Mouse (Mus musculus) midbrain, embryonic 12.5 days (tissue): Measurements from ENCODE around the gene Fcrl5. TPM values are rescaled to one million over a fixed set of nuclear protein-coding genes. Genes with fewer than 3 reads are reported as not detected.
A peak's percentile ranks its signal among the peaks of the same experiment; 100 is the strongest.

ENCODE experiments used
- ATAC-seq: fragments of 200-750 bp; cut with Nextera tagmentation; 2 replicates; pipeline ENCODE4 v1.8.0; 2017; ENCODE audit warnings: low read depth, moderate TSS enrichment, moderate library complexity; ENCODE audit not compliant: low FRiP score
- H3K27ac ChIP-seq: fragments of 300-500 bp; sonication (generic); replicated peaks from 2 replicates; pipeline ENCODE4 v1.5.1; 2016; ENCODE audit warnings: mild to moderate bottlenecking
- H3K27me3 ChIP-seq: fragments of 300-500 bp; sonication (generic); 2 replicates; pipeline ENCODE4 v1.6.1; 2016; ENCODE audit warnings: mild to moderate bottlenecking
- H3K36me3 ChIP-seq: fragments of 300-500 bp; sonication (generic); 2 replicates; pipeline ENCODE4 v1.6.1; 2016
- H3K4me1 ChIP-seq: fragments of 300-500 bp; sonication (generic); 2 replicates; pipeline ENCODE4 v1.6.1; 2016
- H3K4me2 ChIP-seq: fragments of 300-500 bp; sonication (generic); replicated peaks from 2 replicates; pipeline ENCODE4 v1.6.1; 2016; ENCODE audit warnings: mild to moderate bottlenecking, moderate library complexity
- H3K4me3 ChIP-seq: fragments of 300-500 bp; sonication (generic); 2 replicates; pipeline ENCODE4 v1.5.1; 2016; ENCODE audit warnings: mild to moderate bottlenecking
- H3K9ac ChIP-seq: fragments of 300-500 bp; sonication (generic); replicated peaks from 2 replicates; pipeline ENCODE4 v1.6.1; 2016; ENCODE audit warnings: mild to moderate bottlenecking, moderate library complexity
- H3K9me3 ChIP-seq: fragments of 300-500 bp; sonication (generic); 2 replicates; pipeline ENCODE4 v1.6.1; 2016; ENCODE audit warnings: mild to moderate bottlenecking
- WGBS: fragments of 180-500 bp; shearing (Covaris S2); methylation state at CpG from one replicate; pipeline ENCODE4 v1.1.7; 2016; 5-methylcytosine and 5-hydroxymethylcytosine counted together
- polyA plus RNA-seq: library from polyadenylated mRNA; unstranded; fragments of >200 nt; fragmentation: Nextera tagmentation; extraction: Ambion mirVana; gene quantifications from 2 replicates; pipeline ENCODE4 v1.2.1, GENCODE M21; 2016

Gene Fcrl5
- polyA plus RNA-seq, 1 experiment from 2014 or later, result not detected

DNA sequence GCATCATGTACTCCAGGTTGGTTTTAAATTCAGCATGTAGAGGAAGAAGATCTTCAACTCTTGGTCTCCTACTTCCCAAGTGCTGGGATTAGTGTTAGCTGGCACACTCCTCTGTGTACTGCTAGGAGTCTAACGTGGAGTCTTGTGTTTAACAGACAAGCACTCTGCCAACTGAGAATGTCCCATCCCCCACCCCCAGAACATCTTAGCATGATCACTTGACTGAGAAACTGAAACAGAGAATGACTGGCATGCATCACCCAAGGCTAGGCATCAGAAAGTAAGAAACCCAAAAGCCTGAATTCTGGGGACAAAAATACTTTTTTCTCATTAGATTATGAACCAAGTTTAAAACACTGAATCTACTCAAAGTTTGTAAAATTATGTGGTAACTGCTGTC lies 86.3 kb downstream of the Fcrl5 start:
- 45% methylated on average over 1 of the region's 1 CpGs for WGBS

GRCm38 (mm10) chr3:87523701-87524100 lies 88.1 kb downstream of the Fcrl5 start:
- H3K4me1 ChIP-seq, result peaks cover 13% of the 10 kb centered on the region
- ATAC-seq, result no peak
- no peak overlapping the region for H3K4me2 ChIP-seq
- 0 out of 2 replicates have a peak, but pooled peaks cover 3% of the 10 kb centered on the region for H3K27me3 ChIP-seq
- H3K9ac ChIP-seq, result no peak overlapping the region
- H3K36me3 ChIP-seq, result peaks cover 14% of the 10 kb centered on the region
- H3K4me3 ChIP-seq, result no peak overlapping the region
- 95% methylated on average over 9 of the region's 9 CpGs for WGBS
- H3K27ac ChIP-seq, result no peak overlapping the region
- H3K9me3 ChIP-seq, result no peaks in the 10 kb centered on the region

More for the DNA sequence above, 86.3 kb downstream of the Fcrl5 start:
- Histone ChIP-seq H3K9ac (no peak overlapping the region), H3K4me2 (no peak overlapping the region), H3K27me3 (0 out of 2 replicates have a peak, but pooled peaks cover 3% of the 10 kb centered on the region), H3K36me3 (no peaks in the 10 kb centered on the region), H3K4me1 (peaks cover 11% of the 10 kb centered on the region), H3K4me3 (no peak overlapping the region), H3K27ac (no peak overlapping the region), H3K9me3 (no peaks in the 10 kb centered on the region)
- no peak for ATAC-seq

DNA sequence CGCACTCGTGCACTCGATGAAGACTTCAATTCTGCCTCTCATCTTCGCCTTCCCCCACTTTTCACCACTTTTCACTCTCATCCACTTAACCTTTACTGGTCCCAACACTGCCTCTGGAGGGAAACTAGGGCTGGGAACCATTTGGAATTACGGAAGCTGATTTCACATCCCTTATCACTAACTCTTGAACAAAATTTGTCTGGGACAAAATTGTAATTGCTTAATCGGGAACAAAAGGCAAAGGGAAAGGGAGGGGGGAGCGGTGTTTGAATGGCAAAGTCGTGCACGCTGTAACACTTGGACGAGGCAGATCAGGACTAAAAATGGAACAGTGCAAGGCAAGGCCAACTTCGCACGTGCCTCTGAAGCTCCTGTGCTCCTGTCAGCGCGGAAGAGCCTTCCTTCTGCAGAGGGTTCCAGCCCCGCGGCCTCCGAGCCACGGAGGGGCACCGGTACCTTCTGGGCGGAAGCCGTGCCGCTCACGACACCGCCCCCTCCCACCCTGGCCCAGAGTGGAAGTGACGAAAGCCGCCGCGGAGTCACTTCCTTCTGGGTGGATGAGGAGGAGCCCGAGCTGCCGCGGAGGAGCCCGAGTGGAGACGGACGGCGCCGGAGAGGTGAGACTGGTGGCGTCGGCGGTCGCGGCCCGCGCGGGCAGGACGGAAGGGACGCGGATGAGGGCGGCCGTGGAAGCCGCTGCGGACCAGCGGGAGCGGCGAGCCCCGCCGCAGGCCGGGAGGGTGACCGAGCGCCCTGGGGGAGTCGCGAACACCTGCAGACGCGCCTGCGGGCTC lies 89.7 kb downstream of the Fcrl5 start, which contains the start of gene Etv3:
Gene Etv3 (plus strand): TSS at position 365 of the 794 bp plus-strand sequence.
- Histone ChIP-seq H3K4me2 (peak within 1 kb of the TSS; percentile 87), H3K36me3 (peaks cover 29% of the 10 kb centered on the region), H3K4me1 (peaks cover 13% of the 10 kb centered on the region)

DNA sequence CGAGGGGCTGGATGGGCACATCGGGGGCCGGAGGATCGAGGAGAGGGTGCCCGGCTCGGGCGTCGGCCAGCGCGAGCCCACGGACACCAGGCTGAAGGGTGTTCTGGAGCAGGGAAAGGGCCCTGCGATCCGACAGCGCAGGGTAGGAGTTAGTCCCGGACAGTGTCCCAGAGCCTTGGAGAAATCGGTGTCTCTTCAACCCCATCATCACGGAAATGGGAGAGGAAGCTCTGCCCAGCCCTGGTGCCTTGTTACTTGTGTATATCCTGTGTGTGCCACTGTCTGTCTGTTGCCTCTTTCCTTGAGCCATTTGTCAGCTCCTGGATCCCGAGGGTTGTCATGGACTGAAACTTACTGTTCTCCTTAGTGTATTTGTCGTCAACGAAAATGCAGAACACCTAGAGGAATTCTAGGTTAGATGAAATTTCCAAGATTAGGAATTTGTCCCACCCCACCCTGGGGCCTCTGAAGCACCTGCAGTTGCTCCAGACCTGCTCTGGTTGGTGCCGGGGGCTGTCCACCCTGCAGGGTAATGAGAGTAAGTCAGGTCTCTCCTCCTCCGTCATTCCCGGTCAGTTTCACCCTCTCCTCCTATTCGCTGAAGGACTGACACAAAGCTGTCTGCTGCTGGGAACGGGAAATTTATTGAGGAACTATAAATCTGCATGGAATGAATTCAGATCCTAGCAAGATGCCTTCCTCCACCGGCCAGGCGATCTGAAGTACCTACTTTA lies 90.4 kb downstream of the Fcrl5 start:
- peaks cover 13% of the 10 kb centered on the region for H3K4me1 ChIP-seq
- 0 out of 2 replicates have a peak, but pooled peaks cover 3% of the 10 kb centered on the region for H3K27me3 ChIP-seq
- WGBS, result 8% methylated on average over 27 of the region's 27 CpGs
- H3K36me3 ChIP-seq, result peaks cover 36% of the 10 kb centered on the region
- ATAC-seq, result peak; percentile 73
- peak overlapping the region; percentile 86 for H3K4me3 ChIP-seq
- peak overlapping the region; percentile 87 for H3K4me2 ChIP-seq
- H3K27ac ChIP-seq, result peak overlapping the region; percentile 73
- H3K9ac ChIP-seq, result peak overlapping the region; percentile 97
- H3K9me3 ChIP-seq, result no peaks in the 10 kb centered on the region

More for the DNA sequence above, 89.7 kb downstream of the Fcrl5 start, which contains the start of gene Etv3:
- H3K27ac ChIP-seq, result peak within 1 kb of the TSS; percentile 73
- H3K9ac ChIP-seq, result peak within 1 kb of the TSS; percentile 97
- ATAC-seq, result peak; percentile 98
- H3K4me3 ChIP-seq, result peak within 1 kb of the TSS; percentile 86
- H3K27me3 ChIP-seq, result 0 out of 2 replicates have a peak, but pooled peaks cover 3% of the 10 kb centered on the region
- H3K9me3 ChIP-seq, result no peaks in the 10 kb centered on the region
- 5% methylated on average over 62 of the region's 64 CpGs for WGBS

DNA sequence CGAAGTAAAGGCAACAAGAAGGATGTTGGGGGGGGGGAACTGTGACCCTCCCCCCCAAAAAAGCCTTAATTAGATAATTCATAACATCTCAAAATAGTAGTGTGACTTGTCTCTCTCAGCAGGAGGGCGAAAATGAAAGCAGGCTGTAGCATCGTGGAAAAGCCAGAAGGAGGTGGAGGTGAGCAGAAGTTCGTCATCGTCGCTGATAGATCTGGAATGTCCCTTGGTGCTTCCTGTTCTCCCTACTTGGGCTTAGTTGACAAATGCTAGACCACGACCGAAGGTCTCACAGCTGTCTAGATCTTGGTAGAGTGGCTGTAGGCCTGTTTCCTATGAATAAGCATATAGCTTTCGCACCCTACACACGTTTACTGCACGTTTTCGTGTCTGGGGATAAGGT lies 91.6 kb downstream of the Fcrl5 start:
- no peak overlapping the region for H3K9ac ChIP-seq
- peaks cover 48% of the 10 kb centered on the region for H3K36me3 ChIP-seq
- no peak overlapping the region for H3K27ac ChIP-seq
- no peaks in the 10 kb centered on the region for H3K9me3 ChIP-seq
- peaks cover 13% of the 10 kb centered on the region for H3K4me1 ChIP-seq
- 90% methylated on average over 12 of the region's 12 CpGs for WGBS
- H3K4me2 ChIP-seq, result no peak overlapping the region
- H3K4me3 ChIP-seq, result no peak overlapping the region
- H3K27me3 ChIP-seq, result 0 out of 2 replicates have a peak, but pooled peaks cover 3% of the 10 kb centered on the region
- ATAC-seq, result no peak

- Histone ChIP-seq H3K4me1 (peaks cover 13% of the 10 kb centered on the region), H3K27ac (no peak overlapping the region), H3K4me2 (no peak overlapping the region), H3K9me3 (no peaks in the 10 kb centered on the region), H3K4me3 (no peak overlapping the region), H3K36me3 (peaks cover 57% of the 10 kb centered on the region), H3K27me3 (no peaks in the 10 kb centered on the region), H3K9ac (no peak overlapping the region)
- 95% methylated on average over 8 of the region's 8 CpGs for WGBS
- ATAC-seq, result no peak
Observed at GRCm38 (mm10) chr3:87528021-87528420, 92.4 kb downstream of the Fcrl5 start.

DNA sequence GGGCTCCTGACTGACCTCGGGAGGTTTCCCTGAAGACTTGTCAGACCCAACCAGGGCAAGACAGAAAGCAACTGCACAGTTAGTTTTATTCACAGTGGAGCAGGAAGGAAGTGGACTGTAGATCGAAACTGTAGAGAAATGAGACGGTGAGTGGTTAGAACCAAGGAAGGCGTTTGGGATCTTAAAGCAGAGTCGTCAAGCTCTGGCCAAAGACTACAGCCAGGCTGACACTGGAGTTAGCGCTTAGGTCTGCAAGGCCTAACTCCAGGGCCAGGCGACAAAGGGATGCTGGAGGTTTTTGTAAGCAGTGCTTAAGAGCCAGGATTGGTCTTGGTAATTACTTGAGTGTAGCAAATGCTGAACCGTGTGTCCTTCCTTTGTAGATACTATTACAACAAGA lies 93.3 kb downstream of the Fcrl5 start:
- WGBS, result 94% methylated on average over 8 of the region's 8 CpGs
- Histone ChIP-seq H3K27ac (no peak overlapping the region), H3K27me3 (no peaks in the 10 kb centered on the region), H3K9ac (no peak overlapping the region), H3K4me2 (no peak overlapping the region), H3K36me3 (peaks cover 65% of the 10 kb centered on the region), H3K4me3 (no peak overlapping the region), H3K4me1 (peaks cover 13% of the 10 kb centered on the region), H3K9me3 (no peaks in the 10 kb centered on the region)
- no peak for ATAC-seq

DNA sequence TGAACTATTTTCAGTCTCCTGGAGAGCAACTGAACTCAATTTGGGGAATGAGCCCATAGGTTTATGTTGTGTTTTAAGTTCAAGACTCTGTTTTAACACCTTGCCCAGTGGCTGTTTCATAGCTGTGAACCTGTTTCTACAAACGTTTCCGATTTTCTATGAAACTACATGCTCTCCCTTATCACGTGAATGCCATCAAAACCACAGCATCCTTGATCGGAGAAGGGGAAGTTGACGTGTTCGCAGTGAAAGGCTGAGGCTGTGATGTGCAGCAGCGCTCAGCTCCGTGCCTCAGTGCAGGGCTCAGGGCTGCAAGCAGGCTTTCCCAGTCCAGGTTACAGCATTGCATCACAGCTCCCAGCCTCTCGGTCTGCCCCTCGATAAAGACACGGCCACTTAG lies 94.0 kb downstream of the Fcrl5 start:
- Histone ChIP-seq H3K4me2 (no peak overlapping the region), H3K9ac (no peak overlapping the region), H3K4me1 (peaks cover 13% of the 10 kb centered on the region), H3K36me3 (peaks cover 72% of the 10 kb centered on the region), H3K9me3 (no peaks in the 10 kb centered on the region), H3K4me3 (no peak overlapping the region), H3K27ac (no peak overlapping the region), H3K27me3 (no peaks in the 10 kb centered on the region)
- no peak for ATAC-seq
- WGBS, result 93% methylated on average over 11 of the region's 11 CpGs

DNA sequence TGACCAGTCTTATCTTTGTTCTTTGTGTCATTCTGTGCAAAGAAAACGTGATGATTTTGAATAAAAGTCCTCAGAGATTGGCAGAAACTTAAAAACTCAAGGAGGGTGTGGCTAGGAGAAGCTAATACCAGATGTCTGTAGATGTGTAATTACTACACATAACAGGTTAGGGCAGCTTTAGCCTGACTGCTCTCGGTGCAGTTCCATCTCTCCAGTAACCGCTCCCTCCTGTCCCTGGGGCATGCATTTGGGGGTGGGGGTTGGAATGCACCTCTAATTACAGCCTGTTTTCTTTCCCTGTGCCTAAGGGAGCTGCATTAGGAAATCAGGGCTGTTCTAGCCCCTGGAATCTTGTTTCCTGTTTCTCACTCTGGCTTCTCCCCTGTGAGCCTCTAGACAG lies 94.7 kb downstream of the Fcrl5 start:
- Histone ChIP-seq H3K27ac (no peak overlapping the region), H3K9ac (no peak overlapping the region), H3K4me2 (no peak overlapping the region), H3K36me3 (peaks cover 78% of the 10 kb centered on the region), H3K4me3 (no peak overlapping the region), H3K27me3 (no peaks in the 10 kb centered on the region), H3K4me1 (peaks cover 10% of the 10 kb centered on the region), H3K9me3 (no peaks in the 10 kb centered on the region)
- no peak for ATAC-seq
- 95% methylated on average over 3 of the region's 3 CpGs for WGBS

DNA sequence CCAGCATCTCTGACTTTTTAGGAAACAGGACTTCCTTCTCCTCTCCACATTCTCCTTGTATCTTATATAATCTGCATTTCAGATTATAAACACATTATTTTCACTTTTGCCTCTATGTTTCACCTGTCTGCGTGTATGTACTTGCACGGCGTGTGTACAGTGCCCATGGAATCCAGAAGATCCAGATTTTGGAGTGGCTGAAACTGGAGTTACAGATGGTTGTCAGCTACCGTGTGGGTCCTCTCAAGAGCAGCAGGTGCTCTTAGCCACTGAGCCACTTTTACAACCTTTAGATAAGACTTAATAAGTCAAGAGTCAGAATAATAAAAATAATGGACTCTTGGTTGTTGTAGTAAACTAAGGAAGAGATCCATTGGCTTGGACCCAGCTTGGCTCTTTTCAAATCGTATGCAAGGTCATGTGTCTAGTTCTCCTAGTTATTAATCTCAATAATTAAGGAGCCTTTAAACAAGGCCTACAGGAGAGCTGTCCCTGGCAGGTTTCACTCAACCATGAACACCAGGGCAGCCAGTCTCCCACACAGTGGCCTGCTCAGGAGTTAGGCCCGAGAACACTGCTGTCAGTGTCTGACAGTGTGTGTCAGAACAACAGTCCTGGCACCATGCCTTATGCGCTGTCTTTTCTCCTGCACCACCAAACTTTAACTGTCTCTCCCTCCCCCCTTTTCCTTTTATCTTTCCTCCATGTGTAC lies 98.2 kb downstream of the Fcrl5 start:
- Histone ChIP-seq H3K4me3 (no peak overlapping the region), H3K9me3 (no peaks in the 10 kb centered on the region), H3K27ac (no peak overlapping the region), H3K4me2 (no peak overlapping the region), H3K4me1 (no peaks in the 10 kb centered on the region), H3K9ac (no peak overlapping the region), H3K36me3 (peaks cover 98% of the 10 kb centered on the region), H3K27me3 (no peaks in the 10 kb centered on the region)
- ATAC-seq, result no peak
- WGBS, result 94% methylated on average over 7 of the region's 7 CpGs

- Histone ChIP-seq H3K36me3 (peaks cover 59% of the 10 kb centered on the region), H3K27ac (no peak overlapping the region), H3K9me3 (no peaks in the 10 kb centered on the region), H3K4me2 (no peak overlapping the region), H3K27me3 (no peaks in the 10 kb centered on the region), H3K4me1 (peaks cover 20% of the 10 kb centered on the region), H3K4me3 (no peak overlapping the region), H3K9ac (no peak overlapping the region)
- 89% methylated on average over 10 of the region's 10 CpGs for WGBS
- no peak for ATAC-seq
Observed at GRCm38 (mm10) chr3:87538034-87538433, 102.5 kb downstream of the Fcrl5 start.
